Mouse (Mus musculus) small intestine, adult 2 months (tissue): ENCODE data around the gene Cd3g.

Experiments
- CTCF ChIP-seq: fragments of 200-500 bp; IDR thresholded peaks from 2 replicates; pipeline ENCODE4 v1.5.1; 2012; ENCODE audit warnings: low read depth, mild to moderate bottlenecking, control low read depth, inconsistent platforms, low read length, moderate library complexity, mixed read lengths; ENCODE audit not compliant: insufficient replicate concordance, insufficient read length; ENCODE audit errors: extremely low read depth
- POLR2A ChIP-seq: fragments of 200-500 bp; IDR thresholded peaks from 2 replicates; pipeline ENCODE4 v1.6.1; 2012; ENCODE audit warnings: low read depth, mild to moderate bottlenecking, control low read depth, inconsistent platforms, low read length, moderate library complexity

DNA sequence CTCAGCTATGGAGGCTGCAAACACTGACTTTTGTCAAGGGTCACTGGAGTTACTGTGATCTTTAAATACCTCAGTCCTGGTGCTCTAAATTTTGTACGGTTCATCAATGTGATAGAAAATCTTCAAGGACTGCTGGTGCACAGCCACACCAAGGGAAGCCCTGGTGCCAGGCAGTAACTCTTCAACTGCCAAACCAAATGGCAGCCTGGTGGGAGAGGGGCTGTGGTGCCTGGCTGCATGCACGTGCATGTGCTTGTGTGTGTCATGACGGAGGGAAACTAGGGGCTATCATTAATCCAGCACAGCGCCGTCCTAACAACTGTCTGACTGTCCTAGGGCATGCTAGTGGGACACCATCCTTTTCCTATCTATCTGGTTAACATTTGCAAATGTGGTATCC is 19.5 kb upstream of the Cd3g start:
- TF ChIP-seq CTCF (no peak), POLR2A (no peak)
